Mouse (Mus musculus) forebrain, postnatal 0 days (tissue): Measurements from ENCODE around the gene Lsmem1. TPM values are rescaled to one million over a fixed set of nuclear protein-coding genes. Genes with fewer than 3 reads are reported as not detected.
A peak's percentile ranks its signal among the peaks of the same experiment; 100 is the strongest.

ENCODE experiments used
- ATAC-seq: fragments of 200-750 bp; cut with Nextera tagmentation; 2 replicates; pipeline ENCODE4 v1.8.0; 2017; ENCODE audit warnings: mild to moderate bottlenecking, moderate library complexity
- DNase-seq: peaks from one replicate; pipeline ENCODE4 v3.0.0-alpha.2; 2015
- H3K27ac ChIP-seq: fragments of 300-500 bp; sonication (generic); 2 replicates; pipeline ENCODE4 v1.5.1; 2014; ENCODE audit warnings: low read depth, mild to moderate bottlenecking, antibody characterized with exemption, low read length, moderate library complexity, mixed read lengths
- H3K27me3 ChIP-seq: fragments of 300-500 bp; sonication (generic); 2 replicates; pipeline ENCODE4 v1.6.1; 2014; ENCODE audit warnings: mild to moderate bottlenecking, low read length, mixed read lengths; ENCODE audit not compliant: insufficient read depth
- H3K36me3 ChIP-seq: fragments of 300-500 bp; sonication (generic); 2 replicates; pipeline ENCODE4 v1.6.1; 2014; ENCODE audit warnings: mild to moderate bottlenecking, moderate library complexity; ENCODE audit not compliant: insufficient read depth
- H3K4me1 ChIP-seq: fragments of 300-500 bp; sonication (generic); 2 replicates; pipeline ENCODE4 v1.6.1; 2014; ENCODE audit warnings: antibody characterized with exemption; ENCODE audit not compliant: insufficient read depth
- H3K4me2 ChIP-seq: fragments of 300-500 bp; sonication (generic); 2 replicates; pipeline ENCODE4 v1.6.1; 2014; ENCODE audit warnings: low read depth, mild to moderate bottlenecking, moderate library complexity
- H3K4me3 ChIP-seq: fragments of 300-500 bp; sonication (generic); 2 replicates; pipeline ENCODE4 v1.5.1; 2014; ENCODE audit warnings: low read depth, low read length, mixed read lengths
- H3K9ac ChIP-seq: fragments of 300-500 bp; sonication (generic); 2 replicates; pipeline ENCODE4 v1.6.1; 2014; ENCODE audit warnings: mild to moderate bottlenecking
- H3K9me3 ChIP-seq: fragments of 300-500 bp; sonication (generic); 2 replicates; pipeline ENCODE4 v1.6.1; 2016; ENCODE audit warnings: low read length
- CTCF ChIP-seq: sonication (generic); IDR thresholded peaks from 2 replicates; pipeline ENCODE4 v1.5.1; 2016; ENCODE audit warnings: antibody characterized with exemption, control low read depth, low read depth
- WGBS: fragments of 180-500 bp; shearing (Covaris S2); extraction: QIAGEN DNeasy Blood & Tissue Kit; methylation state at CpG from one replicate; pipeline ENCODE4 v1.1.7; 2014; 5-methylcytosine and 5-hydroxymethylcytosine counted together
- polyA plus RNA-seq: library from polyadenylated mRNA; unstranded; fragments of >200 nt; fragmentation: Nextera tagmentation; extraction: Ambion mirVana; gene quantifications from 2 replicates; pipeline ENCODE4 v1.2.1, GENCODE M21; 2015
- total RNA-seq: library from RNA; depleted of rRNA; stranded (reverse); fragments of >200 nt; gene quantifications from 2 replicates; pipeline ENCODE4 v1.2.3, GENCODE M21; 2014

The Lsmem1 gene
- total and polyA plus RNA-seq, 2 experiments from 2014 or later: 0.14 to 0.27 TPM

DNA sequence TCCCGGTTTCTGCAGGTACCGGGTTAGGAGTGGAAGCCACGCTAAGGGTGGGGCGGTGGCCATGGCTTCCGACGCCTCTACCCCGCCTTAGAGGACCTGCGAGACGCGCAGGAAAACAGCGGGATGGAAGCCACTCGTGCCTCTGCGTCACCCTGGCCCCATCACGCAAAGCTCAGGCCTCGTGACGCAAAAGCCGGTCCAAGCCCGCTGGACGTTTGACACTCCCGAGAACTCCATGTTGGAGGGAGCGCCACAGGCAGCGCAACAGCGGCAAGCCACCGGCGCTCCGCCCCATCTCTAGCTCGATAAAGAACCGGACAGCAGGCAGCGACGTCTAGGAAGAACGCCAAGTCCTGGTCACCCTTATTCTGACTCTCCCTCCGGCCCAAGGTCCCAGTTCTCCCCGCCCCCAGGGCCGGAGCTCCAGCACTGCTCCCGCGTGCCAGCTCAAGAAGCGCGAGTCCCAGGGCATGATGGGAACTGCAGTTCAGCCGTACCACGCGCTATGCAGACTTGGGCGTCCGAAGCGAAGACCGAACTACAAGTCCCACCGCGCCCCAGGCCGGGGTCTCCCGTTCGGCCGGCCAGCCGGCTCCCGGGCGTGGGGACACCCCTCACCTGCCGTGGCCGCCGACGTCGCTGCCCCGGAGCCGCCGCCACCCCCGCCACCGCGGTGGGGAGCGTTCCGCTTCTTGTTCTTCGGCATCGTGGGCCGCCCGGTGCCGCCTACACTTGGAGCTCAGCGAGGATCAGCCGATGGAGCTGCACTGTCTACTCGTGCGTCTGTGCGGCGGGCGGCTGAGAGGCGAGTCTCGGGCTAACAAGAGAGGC is 23.2 kb upstream of the Lsmem1 start:
- Histone ChIP-seq H3K4me3 (peak overlapping the region; percentile 100), H3K4me1 (peaks cover 19% of the 10 kb centered on the region), H3K36me3 (no peaks in the 10 kb centered on the region), H3K27ac (peak overlapping the region; percentile 92), H3K4me2 (peak overlapping the region; percentile 76), H3K9ac (peak overlapping the region; percentile 84), H3K27me3 (no peaks in the 10 kb centered on the region), H3K9me3 (no peaks in the 10 kb centered on the region)
- peak; percentile 46 for TF ChIP-seq CTCF
- under 1% methylated on average over 81 of the region's 81 CpGs for WGBS
- ATAC-seq (peak; percentile 94), DNase-seq (peak; percentile 96)

DNA sequence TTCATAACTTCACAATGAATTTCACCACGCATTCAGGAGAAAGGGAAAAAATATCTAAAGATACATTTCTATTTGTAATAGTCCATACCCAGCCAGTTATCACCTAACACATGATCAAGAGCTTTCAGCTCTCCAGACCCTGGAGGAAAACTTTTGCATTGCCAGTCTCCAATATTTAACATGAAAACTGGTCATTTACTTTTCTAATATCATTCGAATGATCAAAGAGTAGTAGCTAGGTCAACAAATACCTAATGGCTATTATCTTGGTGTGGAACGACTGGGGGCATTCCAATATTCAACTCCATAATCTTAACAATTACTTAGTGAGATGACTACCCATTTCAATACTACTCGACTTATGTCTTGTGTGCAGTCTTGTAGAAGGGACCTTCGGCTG is 22.3 kb upstream of the Lsmem1 start:
- Histone ChIP-seq H3K27me3 (no peaks in the 10 kb centered on the region), H3K9ac (peak overlapping the region; percentile 84), H3K4me3 (peak overlapping the region; percentile 100), H3K36me3 (no peaks in the 10 kb centered on the region), H3K9me3 (no peaks in the 10 kb centered on the region), H3K4me2 (peak overlapping the region; percentile 76), H3K27ac (no peak overlapping the region), H3K4me1 (peaks cover 19% of the 10 kb centered on the region)
- no peak for TF ChIP-seq CTCF
- ATAC-seq: no peak
- WGBS: 14% methylated on average over 5 of the region's 5 CpGs
- DNase-seq: no peak

DNA sequence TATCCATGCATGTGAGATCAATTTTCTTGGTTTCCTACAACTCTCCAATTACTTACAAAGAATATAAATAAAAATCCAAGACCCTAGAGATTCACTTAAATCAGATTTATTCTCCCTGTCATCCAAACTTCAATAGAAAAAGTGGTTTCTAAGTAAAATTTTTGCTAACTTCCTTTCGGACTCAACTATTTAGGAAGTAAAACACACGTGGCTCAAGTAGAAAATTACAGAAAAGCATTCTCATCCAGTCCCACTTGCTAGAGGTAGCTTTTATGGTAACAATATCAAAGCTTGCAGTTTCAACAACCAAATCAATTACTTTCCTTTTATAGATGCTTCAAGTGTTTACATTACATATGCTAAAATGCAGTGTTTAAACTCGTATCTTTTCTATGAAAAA is 21.6 kb upstream of the Lsmem1 start:
- Histone ChIP-seq H3K27me3 (no peaks in the 10 kb centered on the region), H3K4me2 (peak overlapping the region; percentile 76), H3K9ac (no peak overlapping the region), H3K36me3 (0 out of 2 replicates have a peak, but pooled peaks cover 3% of the 10 kb centered on the region), H3K4me1 (peaks cover 19% of the 10 kb centered on the region), H3K27ac (no peak overlapping the region), H3K4me3 (peak overlapping the region; percentile 100), H3K9me3 (no peaks in the 10 kb centered on the region)
- 27% methylated on average over 3 of the region's 3 CpGs for WGBS
- no peak for DNase-seq
- no peak for ATAC-seq
- no peak for TF ChIP-seq CTCF

DNA sequence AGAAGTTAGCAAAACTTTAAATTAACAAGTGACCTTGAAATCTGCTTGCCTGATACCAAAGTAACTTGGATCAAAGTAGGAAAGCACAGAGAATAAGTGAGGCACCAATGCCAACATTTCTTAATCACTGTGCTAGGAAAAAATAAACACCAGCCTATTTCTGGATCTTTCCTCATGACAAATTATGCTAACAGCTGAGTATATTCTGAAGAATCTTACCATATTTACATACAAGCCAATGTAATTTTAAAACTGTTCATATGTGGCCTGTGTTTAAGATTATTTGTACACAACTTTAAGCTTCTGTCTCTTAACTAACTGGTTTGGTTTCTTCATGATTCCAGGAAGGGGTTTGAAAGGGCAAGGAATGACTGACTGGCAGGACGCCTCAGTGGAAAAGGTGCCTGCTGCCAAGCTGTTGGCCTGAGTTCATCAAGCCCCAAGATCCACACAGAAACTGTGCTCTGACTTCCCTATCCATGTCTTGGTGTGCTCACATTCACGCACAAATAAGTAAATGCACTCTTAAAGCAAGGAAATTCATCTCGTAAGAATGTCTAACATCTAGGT is 20.8 kb upstream of the Lsmem1 start:
- DNase-seq (no peak), ATAC-seq (no peak)
- Histone ChIP-seq H3K27me3 (no peaks in the 10 kb centered on the region), H3K4me1 (peaks cover 19% of the 10 kb centered on the region), H3K9ac (0 out of 2 replicates have a peak overlapping the region, but pooled peaks have one; percentile 14), H3K9me3 (no peaks in the 10 kb centered on the region), H3K4me2 (peak overlapping the region; percentile 76), H3K27ac (0 out of 2 replicates have a peak overlapping the region, but pooled peaks have one; percentile 54), H3K4me3 (0 out of 2 replicates have a peak overlapping the region, but pooled peaks have one; percentile 3), H3K36me3 (peaks cover 10% of the 10 kb centered on the region)
- TF ChIP-seq CTCF: no peak
- WGBS: 22% methylated on average over 3 of the region's 3 CpGs

DNA sequence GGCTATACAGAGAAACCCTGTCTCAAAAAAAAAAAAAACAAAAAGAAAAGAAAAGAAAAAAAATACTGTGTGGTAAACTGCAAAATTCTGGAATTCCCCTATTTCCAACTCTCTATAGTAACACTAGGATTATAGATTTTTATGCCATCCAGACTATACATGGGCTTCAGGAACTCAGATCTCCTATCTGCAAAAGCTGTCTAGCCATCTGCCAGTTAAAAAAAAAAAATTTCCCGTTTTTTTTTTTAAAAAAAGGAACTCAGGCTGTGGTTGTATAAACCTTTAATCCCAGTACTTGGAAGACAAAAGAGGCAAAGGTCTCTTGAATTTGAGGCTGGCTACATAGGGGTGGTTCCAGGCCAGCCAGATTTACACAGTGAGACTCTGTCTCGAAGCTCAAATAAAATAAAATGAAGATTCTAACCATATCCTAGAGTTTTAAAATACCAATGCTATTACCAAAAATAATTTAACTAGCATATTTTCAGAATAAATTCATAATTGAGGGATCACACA is 19.2 kb upstream of the Lsmem1 start:
- no peak for TF ChIP-seq CTCF
- ATAC-seq: no peak
- H3K27ac ChIP-seq: no peak overlapping the region
- 50% methylated on average over 2 of the region's 2 CpGs for WGBS
- H3K36me3 ChIP-seq: peaks cover 25% of the 10 kb centered on the region
- DNase-seq: no peak
- H3K9me3 ChIP-seq: no peaks in the 10 kb centered on the region
- no peak overlapping the region for H3K4me3 ChIP-seq
- H3K4me2 ChIP-seq: no peak overlapping the region
- no peaks in the 10 kb centered on the region for H3K27me3 ChIP-seq
- no peak overlapping the region for H3K9ac ChIP-seq
- peaks cover 19% of the 10 kb centered on the region for H3K4me1 ChIP-seq

DNA sequence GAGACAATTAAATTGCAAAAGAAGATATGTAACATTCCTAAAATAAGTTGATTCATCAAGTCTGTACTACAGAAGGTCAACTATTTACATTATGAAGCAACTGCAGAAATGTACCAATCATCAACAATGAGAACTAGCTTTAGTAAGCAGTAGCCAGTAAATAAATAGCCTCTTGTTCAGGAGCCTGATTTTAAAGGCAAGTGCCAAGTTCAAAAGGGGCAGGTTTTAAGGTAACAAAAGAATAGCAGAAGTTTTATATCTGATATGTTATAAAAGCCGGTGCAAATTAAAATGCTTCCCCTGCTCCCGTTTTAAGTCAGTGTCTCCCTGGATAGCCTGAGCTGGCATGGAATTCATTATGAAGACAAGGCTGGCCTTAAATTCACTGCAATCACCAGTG is 18.5 kb upstream of the Lsmem1 start:
- Histone ChIP-seq H3K4me3 (no peak overlapping the region), H3K4me1 (peaks cover 19% of the 10 kb centered on the region), H3K27me3 (no peaks in the 10 kb centered on the region), H3K4me2 (no peak overlapping the region), H3K36me3 (peaks cover 31% of the 10 kb centered on the region), H3K9ac (no peak overlapping the region), H3K9me3 (no peaks in the 10 kb centered on the region), H3K27ac (no peak overlapping the region)
- DNase-seq (no peak), ATAC-seq (no peak)
- 81% methylated on average over 2 of the region's 2 CpGs for WGBS
- TF ChIP-seq CTCF: no peak
